Mouse (Mus musculus): ENCODE measurements around the gene Pip5k1a. TPM values are rescaled to one million over a fixed set of nuclear protein-coding genes. Genes with fewer than 3 reads are reported as not detected.

Gene Pip5k1a
- total and polyA plus RNA-seq, 2 experiments from 2014 or later, result 14.5 to 36.6 TPM

DNA sequence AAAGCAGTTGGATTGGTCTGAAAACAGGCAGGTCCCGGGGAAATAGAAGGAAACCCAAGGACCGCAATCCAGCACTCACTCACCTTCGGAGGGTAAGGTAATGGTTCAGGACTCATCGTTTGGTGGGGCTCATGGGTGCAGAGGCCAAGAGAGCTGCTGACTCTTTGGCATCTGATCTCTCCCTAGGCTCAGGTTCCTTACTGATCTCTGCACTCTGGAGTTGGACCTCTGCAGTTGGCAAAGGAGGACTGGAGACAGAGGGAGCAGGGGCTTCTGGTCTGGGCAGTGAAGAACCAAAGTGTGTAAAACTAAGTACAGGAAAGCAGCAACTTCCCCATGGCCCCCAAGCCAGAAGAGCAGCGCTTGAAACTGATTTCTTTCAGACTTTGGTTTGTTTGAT lies 23.4 kb upstream of the Pip5k1a start:
- TF ChIP-seq EP300 (IDR thresholded peaks at IDR 0.05; ENCODE audit: low read depth), result no peak
- no peak for TF ChIP-seq CTCF (IDR thresholded peaks at IDR 0.05; ENCODE audit: low read depth)
- Histone ChIP-seq H3K9ac (replicated peaks; ENCODE audit: low read depth, low read length) (no peak overlapping the region), H3K36me3 (replicated peaks; ENCODE audit: control insufficient read depth, insufficient read depth, low read length) (peaks cover 25% of the 10 kb centered on the region), H3K9me3 (replicated peaks; ENCODE audit: control insufficient read depth, low read length) (no peaks in the 10 kb centered on the region), H3K4me1 (ENCODE audit: control insufficient read depth, insufficient read depth) (peaks cover 6% of the 10 kb centered on the region), H3K4me3 (ENCODE audit: low read depth, low read length) (no peak overlapping the region), H3K4me2 (ENCODE audit: low read depth, low read length) (no peak overlapping the region), H3K27ac (ENCODE audit: low read depth) (no peak overlapping the region), H3K27me3 (ENCODE audit: control insufficient read depth, insufficient read depth, low read length) (no peaks in the 10 kb centered on the region)
- ATAC-seq (ENCODE audit: insufficient read depth, low read depth) (no peak), DNase-seq (ENCODE audit: low spot score) (no peak)
- WGBS, result 84% methylated on average over 5 of the region's 5 CpGs

GRCm38 (mm10) chr3:95129226-95129651 lies 22.5 kb upstream of the Pip5k1a start:
- WGBS, result 48% methylated on average over 6 of the region's 6 CpGs
- no peak for ATAC-seq (ENCODE audit: insufficient read depth, low read depth)

GRCm38 (mm10) chr3:95124972-95125371 lies 18.2 kb upstream of the Pip5k1a start:
- Histone ChIP-seq H3K27ac (ENCODE audit: low read depth) (peak overlapping the region; percentile 57), H3K9ac (replicated peaks; ENCODE audit: low read depth, low read length) (no peak overlapping the region), H3K36me3 (replicated peaks; ENCODE audit: control insufficient read depth, insufficient read depth, low read length) (peaks cover 39% of the 10 kb centered on the region), H3K27me3 (ENCODE audit: control insufficient read depth, insufficient read depth, low read length) (no peaks in the 10 kb centered on the region), H3K4me2 (ENCODE audit: low read depth, low read length) (0 out of 2 replicates have a peak overlapping the region, but pooled peaks have one; percentile 8), H3K4me3 (ENCODE audit: low read depth, low read length) (no peak overlapping the region), H3K4me1 (ENCODE audit: control insufficient read depth, insufficient read depth) (peaks cover 11% of the 10 kb centered on the region; the same call in 1 of the 2 replicates), H3K9me3 (replicated peaks; ENCODE audit: control insufficient read depth, low read length) (no peaks in the 10 kb centered on the region)
- TF ChIP-seq CTCF (IDR thresholded peaks at IDR 0.05; ENCODE audit: low read depth), result no peak
- no peak for TF ChIP-seq EP300 (IDR thresholded peaks at IDR 0.05; ENCODE audit: low read depth)
- ATAC-seq (ENCODE audit: insufficient read depth, low read depth) (peak; percentile 69), DNase-seq (ENCODE audit: low spot score) (peak; percentile 75)
- WGBS, result 5% methylated on average over 5 of the region's 5 CpGs

More at GRCm38 (mm10) chr3:95129226-95129651, 22.5 kb upstream of the Pip5k1a start:
- DNase-seq (ENCODE audit: low spot score), result no peak
- Histone ChIP-seq H3K27ac (ENCODE audit: low read depth) (peak overlapping the region; percentile 48; the same call in 1 of the 2 replicates), H3K4me3 (ENCODE audit: low read depth, low read length) (no peak overlapping the region), H3K9ac (replicated peaks; ENCODE audit: low read depth, low read length) (no peak overlapping the region), H3K27me3 (ENCODE audit: control insufficient read depth, insufficient read depth, low read length) (no peaks in the 10 kb centered on the region), H3K36me3 (replicated peaks; ENCODE audit: control insufficient read depth, insufficient read depth, low read length) (peaks cover 25% of the 10 kb centered on the region), H3K4me1 (ENCODE audit: control insufficient read depth, insufficient read depth) (peaks cover 11% of the 10 kb centered on the region; the same call in 1 of the 2 replicates), H3K4me2 (ENCODE audit: low read depth, low read length) (peak overlapping the region; percentile 21; the same call in 1 of the 2 replicates), H3K9me3 (replicated peaks; ENCODE audit: control insufficient read depth, low read length) (no peaks in the 10 kb centered on the region)
- 0 out of 2 replicates have a peak, but pooled peaks have one; percentile 3 for TF ChIP-seq CTCF (IDR thresholded peaks at IDR 0.05; ENCODE audit: low read depth)
- TF ChIP-seq EP300 (IDR thresholded peaks at IDR 0.05; ENCODE audit: low read depth), result no peak

GRCm38 (mm10) chr3:95124246-95124645 lies 17.5 kb upstream of the Pip5k1a start, which contains the start of gene Tmod4:
TSS of gene Tmod4 (plus strand) at chr3:95124476.
- TF ChIP-seq CTCF (IDR thresholded peaks at IDR 0.05; ENCODE audit: low read depth) (peak; percentile 52), EP300 (IDR thresholded peaks at IDR 0.05; ENCODE audit: low read depth) (no peak)
- DNase-seq (ENCODE audit: low spot score), result no peak
- ATAC-seq (ENCODE audit: insufficient read depth, low read depth), result peak; percentile 40; the same call in 1 of the 2 replicates
- no peaks in the 10 kb centered on the region for H3K9me3 ChIP-seq (replicated peaks; ENCODE audit: control insufficient read depth, low read length)
- peak within 1 kb of the TSS; percentile 57 for H3K27ac ChIP-seq (ENCODE audit: low read depth)
- WGBS, result 48% methylated on average over 6 of the region's 6 CpGs
- peaks cover 42% of the 10 kb centered on the region for H3K36me3 ChIP-seq (replicated peaks; ENCODE audit: control insufficient read depth, insufficient read depth, low read length)
- no peak within 1 kb of the TSS for H3K9ac ChIP-seq (replicated peaks; ENCODE audit: low read depth, low read length)
- no peaks in the 10 kb centered on the region for H3K27me3 ChIP-seq (ENCODE audit: control insufficient read depth, insufficient read depth, low read length)
- H3K4me2 ChIP-seq (ENCODE audit: low read depth, low read length), result peak within 1 kb of the TSS; percentile 21; the same call in 1 of the 2 replicates
- no peak within 1 kb of the TSS for H3K4me3 ChIP-seq (ENCODE audit: low read depth, low read length)
- H3K4me1 ChIP-seq (ENCODE audit: control insufficient read depth, insufficient read depth), result peaks cover 11% of the 10 kb centered on the region; the same call in 1 of the 2 replicates

GRCm38 (mm10) chr3:95121580-95121979 lies 14.8 kb upstream of the Pip5k1a start:
- Histone ChIP-seq H3K27ac (ENCODE audit: low read depth) (peak overlapping the region; percentile 81), H3K4me2 (ENCODE audit: low read depth, low read length) (no peak overlapping the region), H3K9ac (replicated peaks; ENCODE audit: low read depth, low read length) (no peak overlapping the region), H3K4me3 (ENCODE audit: low read depth, low read length) (no peak overlapping the region), H3K36me3 (replicated peaks; ENCODE audit: control insufficient read depth, insufficient read depth, low read length) (peaks cover 52% of the 10 kb centered on the region), H3K9me3 (replicated peaks; ENCODE audit: control insufficient read depth, low read length) (no peaks in the 10 kb centered on the region), H3K27me3 (ENCODE audit: control insufficient read depth, insufficient read depth, low read length) (no peaks in the 10 kb centered on the region), H3K4me1 (ENCODE audit: control insufficient read depth, insufficient read depth) (peaks cover 11% of the 10 kb centered on the region; the same call in 1 of the 2 replicates)
- no peak for DNase-seq (ENCODE audit: low spot score)
- no peak for TF ChIP-seq CTCF (IDR thresholded peaks at IDR 0.05; ENCODE audit: low read depth)
- peak; percentile 54; the same call in 1 of the 2 replicates for TF ChIP-seq EP300 (IDR thresholded peaks at IDR 0.05; ENCODE audit: low read depth)
- WGBS, result 62% methylated on average over 6 of the region's 6 CpGs
- peak; percentile 61 for ATAC-seq (ENCODE audit: insufficient read depth, low read depth)
